Mouse (Mus musculus): ENCODE data around the gene Vash2.

DNA sequence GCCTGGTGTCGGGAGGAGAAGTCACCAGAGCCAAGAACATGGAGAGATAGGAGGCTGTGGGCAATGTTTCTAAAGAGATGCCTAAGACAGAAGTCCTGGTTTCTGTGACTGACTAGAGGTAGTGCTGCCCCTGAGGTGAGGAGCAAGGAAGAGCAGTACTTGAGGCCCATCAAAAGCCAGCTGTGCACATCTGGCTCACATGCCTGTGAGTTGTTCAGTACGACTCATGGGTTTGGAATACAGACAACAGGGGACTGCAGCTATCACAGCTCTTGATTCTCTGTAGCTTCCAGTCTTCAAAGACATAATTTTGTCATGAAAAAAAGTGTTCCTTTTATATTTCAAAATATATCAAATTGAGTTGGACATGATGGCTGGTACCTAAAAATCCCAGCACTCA, 78.0 kb downstream of the Vash2 start:
- TF ChIP-seq MXI1 (IDR thresholded peaks at IDR 0.05; ENCODE audit: low read depth, low read length): no peak
- no peak for TF ChIP-seq EP300 (IDR thresholded peaks at IDR 0.05; ENCODE audit: low read length)
- no peak for TF ChIP-seq ELF1 (IDR thresholded peaks at IDR 0.05; ENCODE audit: low read depth, low read length)
- TF ChIP-seq CTCF (conservative IDR thresholded peaks at IDR 0.05 in 1 of 2, IDR thresholded peaks at IDR 0.05 in 1 of 2; ENCODE audit: low read depth in 2 of 2, low read length in 2 of 2): no peak
- TF ChIP-seq MAFK (IDR thresholded peaks at IDR 0.05; ENCODE audit: insufficient replicate concordance, low read length): no peak
- TF ChIP-seq RCOR1 (conservative IDR thresholded peaks at IDR 0.05; ENCODE audit: low read depth, low read length): no peak
- no peak for TF ChIP-seq POLR2A (IDR thresholded peaks at IDR 0.05; ENCODE audit: low read depth, low read length)
